Mouse (Mus musculus): Measurements from ENCODE around the gene Stac2. TPM values are rescaled to one million over a fixed set of nuclear protein-coding genes. Genes with fewer than 3 reads are reported as not detected.
A peak's percentile ranks its signal among the peaks of the same experiment; 100 is the strongest.

Gene Stac2
- total RNA-seq, 1 experiment from 2014 or later, result 7.8 TPM

- ATAC-seq (ENCODE audit: extremely low read depth, insufficient number of reproducible peaks, low FRiP score, poor library complexity, severe bottlenecking), result peak; percentile 78
Measured at GRCm38 (mm10) chr11:98026570-98027296, 26.5 kb downstream of the Stac2 start, which contains the start of gene Rpl19. TSS of gene Rpl19 (plus strand) at chr11:98026710.

DNA sequence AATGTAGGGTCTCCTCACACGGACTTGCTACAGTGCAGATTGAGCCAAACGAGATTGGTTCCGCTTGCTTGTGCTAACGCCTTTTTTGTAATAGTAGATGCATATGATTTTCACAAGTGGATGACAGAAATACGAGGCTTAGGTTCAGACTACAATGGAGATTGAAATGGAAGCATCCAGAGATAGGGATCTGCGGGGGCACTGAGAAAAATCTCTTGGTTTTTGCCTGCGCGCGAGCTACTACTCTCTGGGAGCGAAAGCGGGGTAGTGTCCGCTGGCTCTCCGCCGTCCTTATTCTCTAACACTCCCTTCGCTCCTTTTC is 27.1 kb downstream of the Stac2 start:
- ATAC-seq (ENCODE audit: extremely low read depth, insufficient number of reproducible peaks, low FRiP score, poor library complexity, severe bottlenecking), result no peak

GRCm38 (mm10) chr11:98024516-98024915 is 28.7 kb downstream of the Stac2 start:
- no peak for ATAC-seq (ENCODE audit: extremely low read depth, insufficient number of reproducible peaks, low FRiP score, poor library complexity, severe bottlenecking)

DNA sequence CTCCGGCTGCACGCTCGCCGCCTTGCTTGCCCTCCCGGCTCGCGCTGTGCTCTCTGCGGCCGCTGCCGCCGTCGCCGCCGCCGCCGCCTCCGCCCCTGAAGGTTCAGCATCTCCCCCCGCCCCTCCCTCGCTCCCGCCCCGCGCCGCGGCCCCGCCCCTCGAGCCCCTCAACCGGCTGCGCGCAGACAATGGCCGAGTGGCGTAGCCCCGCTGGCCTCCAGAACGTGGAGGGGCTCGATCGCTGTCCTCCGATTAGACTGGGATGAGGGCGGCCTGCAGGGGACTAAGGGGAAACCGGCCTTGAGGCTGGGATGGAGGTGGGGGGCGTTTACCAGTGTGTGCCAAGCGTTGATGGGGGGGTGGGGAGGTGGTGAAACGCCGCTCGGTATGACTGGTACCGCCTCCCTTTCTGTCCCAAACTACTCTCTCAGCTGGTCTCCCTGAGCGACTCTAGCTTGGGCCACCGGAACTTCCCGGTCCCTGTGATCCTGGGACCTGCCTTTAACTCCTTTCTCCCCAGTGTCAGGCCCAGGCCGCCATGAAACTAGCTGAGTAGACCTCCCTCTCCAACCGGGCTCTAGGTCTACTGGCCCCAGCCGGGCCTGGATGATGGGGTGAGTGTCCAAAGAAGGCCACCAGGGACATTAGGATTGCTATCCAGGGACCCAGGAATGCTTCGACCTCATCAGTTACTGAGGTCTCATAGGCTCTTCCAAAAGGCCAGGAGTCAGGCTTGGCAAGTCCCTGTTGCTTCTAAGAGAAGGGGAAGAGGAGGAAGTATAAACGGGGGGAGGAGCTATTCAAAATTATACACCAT is 30.5 kb downstream of the Stac2 start, which contains the start of gene Cacnb1:
Gene Cacnb1 (minus strand): TSS at position 480 of the 817 bp plus-strand sequence.
- no peak for ATAC-seq (ENCODE audit: extremely low read depth, insufficient number of reproducible peaks, low FRiP score, poor library complexity, severe bottlenecking)

DNA sequence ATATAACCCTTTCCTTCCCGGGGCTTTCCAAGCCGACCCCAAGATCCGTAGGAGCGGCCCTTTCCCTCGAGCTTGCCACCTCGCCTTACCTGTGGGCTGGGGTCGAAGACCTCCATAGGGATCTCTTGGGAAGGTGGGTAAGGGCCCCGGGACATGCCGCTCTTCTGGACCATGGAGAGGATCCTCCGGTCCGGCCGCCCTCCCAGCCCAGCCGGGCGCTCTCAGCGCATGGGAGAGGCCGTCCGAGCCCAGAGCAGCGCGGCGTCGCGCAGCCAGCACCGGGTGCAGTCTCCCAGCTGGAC is 31.1 kb downstream of the Stac2 start:
- no peak for ATAC-seq (ENCODE audit: extremely low read depth, insufficient number of reproducible peaks, low FRiP score, poor library complexity, severe bottlenecking)

- ATAC-seq (ENCODE audit: extremely low read depth, insufficient number of reproducible peaks, low FRiP score, poor library complexity, severe bottlenecking), result no peak
Measured at GRCm38 (mm10) chr11:98021565-98022252, 31.6 kb downstream of the Stac2 start.

- ATAC-seq (ENCODE audit: extremely low read depth, insufficient number of reproducible peaks, low FRiP score, poor library complexity, severe bottlenecking), result no peak
Measured at GRCm38 (mm10) chr11:98021118-98021517, 32.1 kb downstream of the Stac2 start.

DNA sequence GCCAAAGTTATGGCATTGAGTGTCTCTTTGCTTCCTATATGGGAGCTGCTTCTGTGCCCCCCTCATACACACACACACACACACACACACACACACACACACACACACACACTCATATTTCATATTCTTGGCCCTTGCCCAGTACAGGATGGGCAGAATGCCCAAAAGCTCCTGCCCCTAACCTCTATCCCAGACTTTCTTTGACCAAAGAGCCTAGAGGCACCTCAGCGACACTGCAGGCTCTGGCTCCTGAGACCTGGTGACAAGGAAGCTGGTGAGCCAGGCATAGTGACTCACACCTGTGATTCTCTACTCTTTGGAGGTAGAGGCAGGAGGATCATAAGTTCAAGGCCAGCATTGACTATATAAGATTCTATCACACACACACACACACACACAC is 32.6 kb downstream of the Stac2 start:
- no peak for ATAC-seq (ENCODE audit: extremely low read depth, insufficient number of reproducible peaks, low FRiP score, poor library complexity, severe bottlenecking)

DNA sequence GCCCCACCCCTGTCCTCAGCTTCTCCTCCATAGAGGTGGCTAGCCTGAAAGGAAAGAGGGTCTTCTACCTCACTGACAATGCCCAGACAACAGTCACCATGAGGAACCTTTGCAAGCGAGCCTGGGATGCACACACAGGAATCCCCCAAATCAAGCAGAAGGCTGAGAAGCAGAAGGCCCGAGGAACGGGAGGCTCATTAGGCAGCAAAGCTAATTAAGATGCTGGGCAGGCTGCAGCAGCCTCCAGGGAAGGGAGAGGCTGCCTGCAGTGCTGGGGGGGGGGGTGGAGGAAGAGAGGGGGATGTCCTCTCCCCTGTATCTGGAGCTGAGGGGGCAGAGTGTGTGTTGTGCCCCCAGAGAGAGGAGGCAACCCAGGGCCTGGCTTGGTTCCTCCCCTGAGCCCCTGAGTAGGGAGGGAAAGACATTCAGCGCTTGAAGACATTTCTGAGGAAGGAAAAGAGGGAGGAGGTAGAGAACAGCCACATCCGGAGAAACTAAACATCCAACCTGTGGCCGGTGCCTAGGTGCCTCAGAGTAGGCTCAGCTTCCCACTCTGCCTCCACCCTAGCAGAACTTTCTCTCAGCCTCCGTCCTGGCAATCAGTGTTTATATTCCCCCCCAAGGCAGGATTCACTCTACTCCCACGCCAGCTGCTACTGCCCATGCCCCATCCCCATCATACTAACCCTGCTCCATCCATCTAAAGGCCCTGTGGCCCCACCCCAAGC is 33.2 kb downstream of the Stac2 start:
- ATAC-seq (ENCODE audit: extremely low read depth, insufficient number of reproducible peaks, low FRiP score, poor library complexity, severe bottlenecking), result no peak

- peak; percentile 31; the same call in 1 of the 2 replicates for ATAC-seq (ENCODE audit: extremely low read depth, insufficient number of reproducible peaks, low FRiP score, poor library complexity, severe bottlenecking)
Measured at GRCm38 (mm10) chr11:98018858-98019641, 34.2 kb downstream of the Stac2 start.

- ATAC-seq (ENCODE audit: extremely low read depth, insufficient number of reproducible peaks, low FRiP score, poor library complexity, severe bottlenecking), result no peak
Measured at GRCm38 (mm10) chr11:98018222-98018621, 35.0 kb downstream of the Stac2 start.

- no peak for ATAC-seq (ENCODE audit: extremely low read depth, insufficient number of reproducible peaks, low FRiP score, poor library complexity, severe bottlenecking)
Measured at GRCm38 (mm10) chr11:98016824-98017223, 36.4 kb downstream of the Stac2 start.

- ATAC-seq (ENCODE audit: extremely low read depth, insufficient number of reproducible peaks, low FRiP score, poor library complexity, severe bottlenecking), result no peak
Measured at GRCm38 (mm10) chr11:98016177-98016576, 37.1 kb downstream of the Stac2 start.

DNA sequence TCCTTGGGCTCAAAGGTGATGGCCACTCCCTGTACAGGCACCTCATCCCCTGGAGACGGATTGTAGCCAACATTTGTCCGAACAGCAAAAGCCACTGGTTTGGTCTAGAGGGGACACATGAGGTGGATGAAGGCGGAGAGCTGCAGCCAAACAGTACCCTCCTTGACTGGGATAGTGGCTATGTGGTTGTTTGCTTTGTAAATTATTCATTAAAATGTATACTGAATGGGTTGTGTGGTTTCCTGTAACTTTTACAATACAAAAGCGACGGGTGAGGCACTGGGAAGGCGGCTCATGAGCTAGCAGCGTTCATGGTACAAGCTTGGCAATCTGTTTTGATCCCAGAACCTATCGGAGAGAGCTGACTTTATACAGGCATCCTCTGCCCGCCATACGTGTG is 40.4 kb downstream of the Stac2 start:
- no peak for ATAC-seq (ENCODE audit: extremely low read depth, insufficient number of reproducible peaks, low FRiP score, poor library complexity, severe bottlenecking)

DNA sequence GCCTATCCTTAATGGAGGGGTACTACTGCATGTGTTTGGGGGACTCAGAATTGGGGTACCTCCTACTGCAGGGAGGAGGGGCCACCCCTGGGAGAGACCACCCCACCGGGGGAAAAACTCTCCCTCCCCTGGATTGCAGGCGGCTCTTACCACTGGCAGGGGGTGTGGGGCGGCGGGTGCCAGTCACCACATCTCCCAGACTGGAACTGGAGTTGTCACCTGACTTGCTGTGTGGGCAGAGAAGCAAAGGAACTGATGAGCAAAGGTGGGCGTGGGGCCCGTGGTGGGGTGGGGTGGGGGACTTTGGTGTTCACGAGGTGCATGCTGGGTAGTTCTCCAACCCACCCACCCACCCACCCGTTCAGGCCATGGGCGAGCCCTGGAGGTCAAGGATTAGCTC is 41.5 kb downstream of the Stac2 start:
- ATAC-seq (ENCODE audit: extremely low read depth, insufficient number of reproducible peaks, low FRiP score, poor library complexity, severe bottlenecking), result no peak

GRCm38 (mm10) chr11:98008087-98008486 is 45.2 kb downstream of the Stac2 start:
- peak; percentile 40; the same call in 1 of the 2 replicates for ATAC-seq (ENCODE audit: extremely low read depth, insufficient number of reproducible peaks, low FRiP score, poor library complexity, severe bottlenecking)

DNA sequence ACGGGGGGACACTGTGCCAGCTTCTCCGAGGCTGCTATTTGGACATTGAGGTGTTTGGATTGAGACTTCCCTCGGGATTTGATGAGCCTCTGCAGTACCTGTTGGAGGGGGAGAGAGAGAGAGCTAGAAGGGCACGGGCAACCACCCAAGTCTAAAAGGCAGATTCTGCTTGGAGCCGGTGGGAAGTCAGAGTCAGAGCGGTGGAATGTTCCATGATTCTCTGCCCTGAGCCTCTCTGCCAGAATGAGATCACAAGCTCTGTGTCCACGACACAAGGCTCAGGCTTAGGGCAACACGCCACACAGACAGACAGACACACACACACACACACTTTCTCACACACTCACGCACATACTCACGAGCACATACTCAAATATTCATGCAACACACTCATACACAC is 47.6 kb downstream of the Stac2 start:
- no peak for ATAC-seq (ENCODE audit: extremely low read depth, insufficient number of reproducible peaks, low FRiP score, poor library complexity, severe bottlenecking)

- ATAC-seq (ENCODE audit: extremely low read depth, insufficient number of reproducible peaks, low FRiP score, poor library complexity, severe bottlenecking), result no peak
Measured at GRCm38 (mm10) chr11:98005076-98005475, 48.2 kb downstream of the Stac2 start.
